Mouse (Mus musculus) thymus, adult 2 months (tissue): ENCODE measurements around the gene Trpm8. TPM values are rescaled to one million over a fixed set of nuclear protein-coding genes. Genes with fewer than 3 reads are reported as not detected.

ENCODE experiments used
- DNase-seq: peaks from one replicate; pipeline ENCODE4 v3.0.0; 2021
- H3K27ac ChIP-seq: fragments of 200-500 bp; 2 replicates; pipeline ENCODE4 v1.5.1; 2012; ENCODE audit warnings: low read length, control low read depth; ENCODE audit not compliant: control insufficient read depth, insufficient read depth
- H3K27me3 ChIP-seq: fragments of 200-500 bp; 2 replicates; pipeline ENCODE4 v1.6.1; 2012; ENCODE audit warnings: mild to moderate bottlenecking, low read length, moderate library complexity, mixed read lengths; ENCODE audit not compliant: control insufficient read depth, insufficient read depth
- H3K36me3 ChIP-seq: fragments of 200-500 bp; 2 replicates; pipeline ENCODE4 v1.6.1; 2012; ENCODE audit warnings: mild to moderate bottlenecking, low read length, moderate library complexity; ENCODE audit not compliant: control insufficient read depth, insufficient read depth
- H3K4me1 ChIP-seq: fragments of 200-500 bp; replicated peaks from 2 replicates; pipeline ENCODE4 v1.6.1; 2012; ENCODE audit warnings: low read length; ENCODE audit not compliant: control insufficient read depth, insufficient read depth
- H3K4me3 ChIP-seq: fragments of 200-500 bp; 2 replicates; pipeline ENCODE4 v1.5.1; 2012; ENCODE audit warnings: mild to moderate bottlenecking, low read length, control low read depth, moderate library complexity; ENCODE audit not compliant: control insufficient read depth, insufficient read depth
- CTCF ChIP-seq: fragments of 200-500 bp; IDR thresholded peaks from 2 replicates; pipeline ENCODE4 v1.5.1; 2012; ENCODE audit warnings: mild to moderate bottlenecking, control low read depth, low read length, moderate library complexity, borderline replicate concordance; ENCODE audit not compliant: control insufficient read depth, poor library complexity, insufficient read depth; ENCODE audit errors: extremely low read depth
- POLR2A ChIP-seq: fragments of 200-500 bp; IDR thresholded peaks from 2 replicates; pipeline ENCODE4 v1.6.1; 2012; ENCODE audit warnings: mild to moderate bottlenecking, low read length, control low read depth, moderate library complexity; ENCODE audit not compliant: control insufficient read depth, poor library complexity, insufficient read depth; ENCODE audit errors: extremely low read depth
- WGBS: fragments of 180-500 bp; shearing (Covaris S2); methylation state at CpG from one replicate; pipeline ENCODE4 v1.1.7; 2018; 5-methylcytosine and 5-hydroxymethylcytosine counted together
- polyA plus RNA-seq: library from polyadenylated mRNA; depleted of rRNA; stranded (reverse); fragments of >200 nt; gene quantifications from 2 replicates; pipeline ENCODE4 v1.2.3, GENCODE M21; 2012

Gene Trpm8
- polyA plus RNA-seq, 1 experiment: 0.08 TPM

GRCm38 (mm10) chr1:88289917-88290316 lies 12.5 kb downstream of the Trpm8 start:
- H3K4me1 ChIP-seq: no peaks in the 10 kb centered on the region
- TF ChIP-seq CTCF (no peak), POLR2A (no peak)
- H3K36me3 ChIP-seq: no peaks in the 10 kb centered on the region
- no peaks in the 10 kb centered on the region for H3K27me3 ChIP-seq
- no peak overlapping the region for H3K27ac ChIP-seq
- peak; percentile 75 for DNase-seq
- no peak overlapping the region for H3K4me3 ChIP-seq
- 34% methylated on average over 4 of the region's 4 CpGs for WGBS

GRCm38 (mm10) chr1:88290511-88290910 lies 13.1 kb downstream of the Trpm8 start:
- Histone ChIP-seq H3K4me3 (no peak overlapping the region), H3K27ac (no peak overlapping the region), H3K4me1 (no peaks in the 10 kb centered on the region), H3K36me3 (no peaks in the 10 kb centered on the region), H3K27me3 (no peaks in the 10 kb centered on the region)
- DNase-seq: no peak
- TF ChIP-seq CTCF (no peak), POLR2A (no peak)
- WGBS: 81% methylated on average over 1 of the region's 1 CpGs

GRCm38 (mm10) chr1:88291409-88292005 lies 14.0 kb downstream of the Trpm8 start:
- Histone ChIP-seq H3K4me3 (no peak overlapping the region), H3K4me1 (no peaks in the 10 kb centered on the region), H3K27me3 (no peaks in the 10 kb centered on the region), H3K36me3 (no peaks in the 10 kb centered on the region), H3K27ac (no peak overlapping the region)
- TF ChIP-seq CTCF (no peak), POLR2A (no peak)
- DNase-seq: no peak
- WGBS: 65% methylated on average over 3 of the region's 3 CpGs

- TF ChIP-seq CTCF: no peak
- TF ChIP-seq POLR2A: no peak
- Histone ChIP-seq H3K36me3 (no peaks in the 10 kb centered on the region), H3K27me3 (no peaks in the 10 kb centered on the region), H3K27ac (no peak overlapping the region), H3K4me1 (no peaks in the 10 kb centered on the region), H3K4me3 (no peak overlapping the region)
- WGBS: 55% methylated on average over 2 of the region's 2 CpGs
- no peak for DNase-seq
Measured at GRCm38 (mm10) chr1:88292057-88292456, 14.6 kb downstream of the Trpm8 start.

- DNase-seq: no peak
- TF ChIP-seq CTCF (no peak), POLR2A (no peak)
- Histone ChIP-seq H3K36me3 (no peaks in the 10 kb centered on the region), H3K4me1 (no peaks in the 10 kb centered on the region), H3K27ac (no peak overlapping the region), H3K27me3 (no peaks in the 10 kb centered on the region), H3K4me3 (no peak overlapping the region)
- WGBS: 14% methylated on average over 1 of the region's 1 CpGs
Measured at GRCm38 (mm10) chr1:88294650-88295049, 17.2 kb downstream of the Trpm8 start.

- no peak overlapping the region for H3K4me3 ChIP-seq
- 80% methylated on average over 4 of the region's 4 CpGs for WGBS
Measured at GRCm38 (mm10) chr1:88296171-88296920, 18.9 kb downstream of the Trpm8 start.

More at GRCm38 (mm10) chr1:88296171-88296920, 18.9 kb downstream of the Trpm8 start:
- no peaks in the 10 kb centered on the region for H3K4me1 ChIP-seq
- no peak overlapping the region for H3K27ac ChIP-seq
- DNase-seq: no peak
- no peak for TF ChIP-seq CTCF
- no peak for TF ChIP-seq POLR2A
- no peaks in the 10 kb centered on the region for H3K36me3 ChIP-seq
- H3K27me3 ChIP-seq: no peaks in the 10 kb centered on the region
